In genomic region chr2:93907519-93908294, GRCm38 (mm10) we compare ENCODE assay signal across 10 mouse cellular contexts. TPM values are rescaled to one million over a fixed set of nuclear protein-coding genes. Genes with fewer than 3 reads are reported as not detected.
DNase-seq lines count a peak whose midpoint lies in the region; ATAC-seq lines count a peak whose summit lies in the region.
"Had no signal": no experiment of that assay in that cellular context is flagged by ENCODE, and none has a peak within 500 bp of the region (broad histone marks: within the 10 kb centered on the region; RNA-seq: fewer than 3 reads in every experiment).

No protein-coding gene starts in this region.

- no peak overlapping the region for H3K4me3 ChIP-seq in forebrain, embryonic 14.5 days (ENCODE audit: low read depth, low read length)
- no peak overlapping the region for H3K4me3 ChIP-seq in limb, embryonic 10.5 days
- H3K4me3 ChIP-seq: lung, embryonic 15.5 days had no signal

- no peak overlapping the region for H3K9ac ChIP-seq in forebrain, embryonic 14.5 days (ENCODE audit: low read length)
- H3K9ac ChIP-seq: lung, embryonic 15.5 days had no signal

- H3K4me2 ChIP-seq in forebrain, embryonic 14.5 days (ENCODE audit: low read length): no peak overlapping the region
- H3K4me2 ChIP-seq: lung, embryonic 15.5 days had no signal

- 0 out of 2 replicates have a peak overlapping the region, but pooled peaks have one; percentile 14 for H3K27ac ChIP-seq in forebrain, embryonic 14.5 days (ENCODE audit: low read depth, low read length)
- H3K27ac ChIP-seq in limb, embryonic 10.5 days: 0 out of 2 replicates have a peak overlapping the region, but pooled peaks have one; percentile 8
- H3K27ac ChIP-seq: lung, embryonic 15.5 days had no signal

- 66% methylated on average over 9 of the region's 9 CpGs for WGBS in forebrain, embryonic 14.5 days
- 55% methylated on average over 9 of the region's 9 CpGs for WGBS in limb, embryonic 10.5 days

- H3K27me3 ChIP-seq in forebrain, embryonic 14.5 days (replicated peaks; ENCODE audit: control insufficient read depth, insufficient read depth, low read length): no peaks in the 10 kb centered on the region
- H3K27me3 ChIP-seq in limb, embryonic 10.5 days (ENCODE audit: low read depth, poor library complexity, severe bottlenecking): no peaks in the 10 kb centered on the region
- H3K27me3 ChIP-seq: lung, embryonic 15.5 days had no signal

- H3K36me3 ChIP-seq in forebrain, embryonic 14.5 days (ENCODE audit: control insufficient read depth, insufficient read depth, low read length): no peaks in the 10 kb centered on the region
- no peaks in the 10 kb centered on the region for H3K36me3 ChIP-seq in limb, embryonic 10.5 days
- H3K36me3 ChIP-seq: lung, embryonic 15.5 days had no signal

- ATAC-seq in forebrain, embryonic 14.5 days: peak; percentile 24; the same call in 1 of the 2 replicates

- DNase-seq in heart, postnatal 4 days: peak; percentile 32
- DNase-seq in heart, adult 8-10 months (ENCODE audit: low spot score): no peak
- DNase-seq in NIH3T3 (ENCODE audit: low read depth): peak; percentile 61
- peak; percentile 33 for DNase-seq in forebrain, embryonic 14.5 days (ENCODE audit: low spot score)
- no peak for DNase-seq in limb, embryonic 10.5 days (ENCODE audit: low spot score)
- DNase-seq in B cell, adult 2 months: no peak
- DNase-seq in lung, postnatal 25 days (ENCODE audit: low spot score): no peak
- no peak for DNase-seq in right cerebral cortex, postnatal 25 days
- DNase-seq: cerebellum, adult 9-11 months had no signal

- H3K9me3 ChIP-seq in forebrain, embryonic 14.5 days (replicated peaks; ENCODE audit: control insufficient read depth, low read length): no peaks in the 10 kb centered on the region
- H3K9me3 ChIP-seq in limb, embryonic 10.5 days (replicated peaks): no peaks in the 10 kb centered on the region
- H3K9me3 ChIP-seq: lung, embryonic 15.5 days had no signal

- peaks cover 6% of the 10 kb centered on the region; the same call in 1 of the 2 replicates for H3K4me1 ChIP-seq in forebrain, embryonic 14.5 days (ENCODE audit: control insufficient read depth, insufficient read depth, low read length)
- peaks cover 37% of the 10 kb centered on the region for H3K4me1 ChIP-seq in limb, embryonic 10.5 days
- H3K4me1 ChIP-seq: lung, embryonic 15.5 days had no signal

RNA-seq across cellular contexts. Expression of gene Accsl, which starts 38.8 kb away (rescaled TPM):
- total RNA-seq in heart, postnatal 4 days (2021): not detected
- not detected for total RNA-seq in heart, adult 8-10 months (2022)
- polyA plus RNA-seq in forebrain, embryonic 14.5 days (2014; fragmentation: Nextera tagmentation; extraction: Ambion mirVana): 0.71 and 1.2 TPM in 2 replicates
- not detected in 2 replicates for polyA plus RNA-seq in limb, embryonic 10.5 days (2016; fragmentation: Nextera tagmentation; extraction: Ambion mirVana)

RNA-seq across cellular contexts. Expression of gene Gm13889, which starts 49.3 kb away (rescaled TPM):
- 10 to 100 TPM; 24.2 to 26.7 TPM for total RNA-seq in heart, postnatal 4 days (2021)
- 10 to 100 TPM in 1 of 4 experiments, 1 to 10 TPM in 3; 6.9 to 10.7 (median 8.7) TPM for total RNA-seq in heart, adult 8-10 months (2022)
- polyA plus RNA-seq in forebrain, embryonic 14.5 days (2014; fragmentation: Nextera tagmentation; extraction: Ambion mirVana): 23.9 and 28.6 TPM in 2 replicates
- 0.60 and 0.70 TPM in 2 replicates for polyA plus RNA-seq in limb, embryonic 10.5 days (2016; fragmentation: Nextera tagmentation; extraction: Ambion mirVana)

RNA-seq across cellular contexts. Expression of gene Accs, which starts 58.0 kb away (rescaled TPM):
- 10 to 100 TPM; 10.2 to 10.6 TPM for total RNA-seq in heart, postnatal 4 days (2021)
- total RNA-seq in heart, adult 8-10 months (2022): 1 to 10 TPM; 4.1 to 9.5 (median 5.7) TPM
- 5.0 and 8.0 TPM in 2 replicates for polyA plus RNA-seq in forebrain, embryonic 14.5 days (2014; fragmentation: Nextera tagmentation; extraction: Ambion mirVana)
- 9.3 and 10.2 TPM in 2 replicates for polyA plus RNA-seq in limb, embryonic 10.5 days (2016; fragmentation: Nextera tagmentation; extraction: Ambion mirVana)

Comparison
In these comparisons a context has a peak if more than half of its experiments do, and no peak if none do; other contexts are left out.
1. DNase-seq: peak in heart, postnatal 4 days (single experiment), NIH3T3 (single experiment) and forebrain, embryonic 14.5 days (single experiment); none in heart, adult 8-10 months (single experiment), limb, embryonic 10.5 days (single experiment), B cell, adult 2 months (0 of 2), lung, postnatal 25 days (single experiment) and right cerebral cortex, postnatal 25 days (single experiment).